Mouse (Mus musculus): ENCODE results near the gene Pnp.

- TF ChIP-seq EP300 (IDR thresholded peaks at IDR 0.05; ENCODE audit: low read length) (peak; percentile 92), POLR2A (IDR thresholded peaks at IDR 0.05; ENCODE audit: low read depth, low read length) (no peak), CTCF (conservative IDR thresholded peaks at IDR 0.05 in 1 of 2, IDR thresholded peaks at IDR 0.05 in 1 of 2; ENCODE audit: low read depth in 2 of 2, low read length in 2 of 2) (no peak), HCFC1 (IDR thresholded peaks at IDR 0.05; ENCODE audit: low read depth, low read length) (peak; percentile 50; the same call in 1 of the 2 replicates), GABPA (IDR thresholded peaks at IDR 0.05; ENCODE audit: insufficient replicate concordance, low read depth, low read length) (no peak), TCF12 (IDR thresholded peaks at IDR 0.05; ENCODE audit: low read depth, low read length) (peak; percentile 67), RAD21 (IDR thresholded peaks at IDR 0.05; ENCODE audit: low read depth, low read length) (no peak)
Measured at GRCm38 (mm10) chr14:50929951-50930350, 931 bp upstream of the Pnp start.
